Mouse (Mus musculus): ENCODE results near the gene Odf2l. TPM values are rescaled to one million over a fixed set of nuclear protein-coding genes. Genes with fewer than 3 reads are reported as not detected.

Odf2l gene
- polyA plus RNA-seq, 1 experiment, result 3.3 TPM

DNA sequence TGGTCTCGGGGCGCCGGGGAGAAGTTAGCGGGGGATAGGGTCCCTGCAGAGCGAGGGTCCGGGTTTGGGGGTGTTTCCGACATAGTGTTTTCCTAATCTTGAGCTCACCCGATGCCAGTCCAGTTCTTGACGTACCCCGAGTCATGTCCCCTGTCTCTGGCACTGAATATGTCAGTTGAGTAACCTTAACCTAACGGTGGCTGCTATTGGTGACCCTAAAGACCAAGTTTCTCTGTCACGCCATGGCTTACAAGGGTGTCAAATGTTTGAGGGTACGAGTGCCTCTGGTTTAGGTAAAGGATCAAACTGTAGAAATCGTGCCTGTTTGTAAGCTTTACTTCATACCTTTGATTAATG, 592 bp downstream of the Odf2l start:
- H3K79me3 ChIP-seq (ENCODE audit: low read depth), result peaks cover 6% of the 10 kb centered on the region
- H3K27me3 ChIP-seq (ENCODE audit: control insufficient read depth, insufficient read depth, insufficient read length), result no peaks in the 10 kb centered on the region
- H3K36me3 ChIP-seq (ENCODE audit: control insufficient read depth, insufficient read depth), result no peaks in the 10 kb centered on the region
- TF ChIP-seq MYOG (IDR thresholded peaks at IDR 0.05; ENCODE audit: control insufficient read depth, extremely low read depth, insufficient read length), result no peak
- TF ChIP-seq FOSL1 (IDR thresholded peaks at IDR 0.05; ENCODE audit: insufficient read depth, low read length, poor library complexity, severe bottlenecking), result no peak
- TF ChIP-seq CTCF (IDR thresholded peaks at IDR 0.05; ENCODE audit: control insufficient read depth, insufficient read depth, insufficient read length), result no peak
- TF ChIP-seq MAX (IDR thresholded peaks at IDR 0.05), result no peak
- TF ChIP-seq MYOD1 (IDR thresholded peaks at IDR 0.05; ENCODE audit: control insufficient read depth, insufficient read length, low read depth), result no peak
- TF ChIP-seq CEBPB (IDR thresholded peaks at IDR 0.05; ENCODE audit: low read depth), result no peak
- TF ChIP-seq USF1 (IDR thresholded peaks at IDR 0.05; ENCODE audit: low read depth), result no peak
- H3K79me2 ChIP-seq (ENCODE audit: control insufficient read depth, insufficient read depth), result peaks cover 19% of the 10 kb centered on the region
- H3ac ChIP-seq (ENCODE audit: control insufficient read depth, insufficient read length, low read depth), result peak overlapping the region; percentile 82
- H3K4me3 ChIP-seq (ENCODE audit: insufficient read depth, poor library complexity, severe bottlenecking), result peak overlapping the region; percentile 63

DNA sequence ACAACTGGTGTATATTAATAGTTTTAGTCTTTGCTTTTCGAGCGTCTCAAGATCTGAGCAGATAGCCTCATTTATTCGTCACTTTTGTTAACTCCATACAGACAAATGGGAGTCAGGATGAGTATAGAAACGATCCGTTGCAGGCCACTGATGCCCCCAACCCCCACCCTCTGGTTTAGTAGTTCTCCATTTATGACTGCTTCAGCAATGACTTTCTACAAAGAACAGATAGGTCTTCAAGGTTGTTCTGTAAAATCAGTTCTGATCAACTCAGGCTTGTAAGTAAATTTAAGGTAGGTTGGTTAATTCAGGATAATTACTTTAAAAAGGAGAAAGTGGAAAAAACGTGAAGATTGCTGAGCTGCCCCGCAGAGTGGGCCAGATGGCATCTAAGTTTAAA, 1.0 kb downstream of the Odf2l start:
- Histone ChIP-seq H3ac (ENCODE audit: control insufficient read depth, insufficient read length, low read depth) (no peak overlapping the region), H3K79me3 (ENCODE audit: low read depth) (peaks cover 6% of the 10 kb centered on the region), H3K27me3 (ENCODE audit: control insufficient read depth, insufficient read depth, insufficient read length) (no peaks in the 10 kb centered on the region), H3K36me3 (ENCODE audit: control insufficient read depth, insufficient read depth) (no peaks in the 10 kb centered on the region), H3K4me3 (ENCODE audit: insufficient read depth, poor library complexity, severe bottlenecking) (peak overlapping the region; percentile 63), H3K79me2 (ENCODE audit: control insufficient read depth, insufficient read depth) (peaks cover 19% of the 10 kb centered on the region)
- no peak for TF ChIP-seq USF1 (IDR thresholded peaks at IDR 0.05; ENCODE audit: low read depth)
- no peak for TF ChIP-seq MAX (IDR thresholded peaks at IDR 0.05)

DNA sequence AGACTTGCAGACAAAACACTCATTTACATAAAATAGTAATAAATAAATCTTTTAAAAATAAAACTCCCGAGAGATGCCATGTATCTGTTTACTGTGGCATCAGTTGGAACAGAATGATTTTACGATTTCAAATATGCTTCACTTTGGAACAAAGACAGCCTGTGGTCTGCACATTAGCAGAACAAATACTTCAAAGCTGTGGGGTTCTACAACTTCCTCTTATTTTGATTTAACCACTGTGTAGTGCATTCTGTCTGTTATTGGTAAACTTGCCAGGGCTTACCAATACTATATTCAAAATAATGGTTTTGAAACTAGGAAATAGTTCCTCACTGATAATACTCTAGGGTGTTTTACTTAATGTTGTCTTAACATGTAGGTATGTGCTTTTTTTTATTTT, 8.2 kb downstream of the Odf2l start:
- TF ChIP-seq CTCF (IDR thresholded peaks at IDR 0.05; ENCODE audit: control insufficient read depth, insufficient read depth, insufficient read length), result no peak
- no peak for TF ChIP-seq FOSL1 (IDR thresholded peaks at IDR 0.05; ENCODE audit: insufficient read depth, low read length, poor library complexity, severe bottlenecking)
- TF ChIP-seq MYOD1 (IDR thresholded peaks at IDR 0.05; ENCODE audit: control insufficient read depth, insufficient read length, low read depth), result no peak
- no peak for TF ChIP-seq MAX (IDR thresholded peaks at IDR 0.05)
- no peak for TF ChIP-seq USF1 (IDR thresholded peaks at IDR 0.05; ENCODE audit: low read depth)
- no peak for TF ChIP-seq MYOG (IDR thresholded peaks at IDR 0.05; ENCODE audit: control insufficient read depth, extremely low read depth, insufficient read length)
- no peak for TF ChIP-seq CEBPB (IDR thresholded peaks at IDR 0.05; ENCODE audit: low read depth)
- H3K79me3 ChIP-seq (ENCODE audit: low read depth), result peaks cover 2% of the 10 kb centered on the region
- no peaks in the 10 kb centered on the region for H3K27me3 ChIP-seq (ENCODE audit: control insufficient read depth, insufficient read depth, insufficient read length)
- H3K79me2 ChIP-seq (ENCODE audit: control insufficient read depth, insufficient read depth), result no peaks in the 10 kb centered on the region
- peaks cover 45% of the 10 kb centered on the region for H3K36me3 ChIP-seq (ENCODE audit: control insufficient read depth, insufficient read depth)
- H3ac ChIP-seq (ENCODE audit: control insufficient read depth, insufficient read length, low read depth), result no peak overlapping the region
- H3K4me3 ChIP-seq (ENCODE audit: insufficient read depth, poor library complexity, severe bottlenecking), result no peak overlapping the region

DNA sequence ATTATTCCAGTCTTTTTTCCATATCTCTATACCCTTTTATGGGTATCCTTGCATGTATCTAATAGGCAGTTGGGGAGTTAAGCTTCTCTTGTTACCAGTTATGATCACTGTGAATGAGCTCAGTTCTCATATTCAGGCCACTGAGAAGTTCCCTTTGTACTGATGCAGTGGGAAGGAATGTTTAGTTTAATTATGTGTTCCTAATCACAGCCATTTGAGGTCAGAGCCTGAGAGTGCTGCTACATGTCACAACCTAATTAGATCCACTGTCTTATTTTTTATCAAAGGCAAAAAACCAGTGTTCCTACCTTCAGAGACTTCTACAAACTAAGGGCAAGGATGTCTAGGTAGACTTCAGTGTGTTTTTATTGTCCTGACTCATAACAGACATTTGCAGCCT, 11.0 kb downstream of the Odf2l start:
- Histone ChIP-seq H3K4me3 (ENCODE audit: insufficient read depth, poor library complexity, severe bottlenecking) (no peak overlapping the region), H3K79me3 (ENCODE audit: low read depth) (no peaks in the 10 kb centered on the region), H3K36me3 (ENCODE audit: control insufficient read depth, insufficient read depth) (peaks cover 65% of the 10 kb centered on the region), H3ac (ENCODE audit: control insufficient read depth, insufficient read length, low read depth) (no peak overlapping the region), H3K27me3 (ENCODE audit: control insufficient read depth, insufficient read depth, insufficient read length) (no peaks in the 10 kb centered on the region), H3K79me2 (ENCODE audit: control insufficient read depth, insufficient read depth) (no peaks in the 10 kb centered on the region)
- TF ChIP-seq USF1 (IDR thresholded peaks at IDR 0.05; ENCODE audit: low read depth) (no peak), CTCF (IDR thresholded peaks at IDR 0.05; ENCODE audit: control insufficient read depth, insufficient read depth, insufficient read length) (no peak), MAX (IDR thresholded peaks at IDR 0.05) (no peak), CEBPB (IDR thresholded peaks at IDR 0.05; ENCODE audit: low read depth) (no peak), MYOG (IDR thresholded peaks at IDR 0.05; ENCODE audit: control insufficient read depth, extremely low read depth, insufficient read length) (no peak), FOSL1 (IDR thresholded peaks at IDR 0.05; ENCODE audit: insufficient read depth, low read length, poor library complexity, severe bottlenecking) (no peak), MYOD1 (IDR thresholded peaks at IDR 0.05; ENCODE audit: control insufficient read depth, insufficient read length, low read depth) (no peak)

DNA sequence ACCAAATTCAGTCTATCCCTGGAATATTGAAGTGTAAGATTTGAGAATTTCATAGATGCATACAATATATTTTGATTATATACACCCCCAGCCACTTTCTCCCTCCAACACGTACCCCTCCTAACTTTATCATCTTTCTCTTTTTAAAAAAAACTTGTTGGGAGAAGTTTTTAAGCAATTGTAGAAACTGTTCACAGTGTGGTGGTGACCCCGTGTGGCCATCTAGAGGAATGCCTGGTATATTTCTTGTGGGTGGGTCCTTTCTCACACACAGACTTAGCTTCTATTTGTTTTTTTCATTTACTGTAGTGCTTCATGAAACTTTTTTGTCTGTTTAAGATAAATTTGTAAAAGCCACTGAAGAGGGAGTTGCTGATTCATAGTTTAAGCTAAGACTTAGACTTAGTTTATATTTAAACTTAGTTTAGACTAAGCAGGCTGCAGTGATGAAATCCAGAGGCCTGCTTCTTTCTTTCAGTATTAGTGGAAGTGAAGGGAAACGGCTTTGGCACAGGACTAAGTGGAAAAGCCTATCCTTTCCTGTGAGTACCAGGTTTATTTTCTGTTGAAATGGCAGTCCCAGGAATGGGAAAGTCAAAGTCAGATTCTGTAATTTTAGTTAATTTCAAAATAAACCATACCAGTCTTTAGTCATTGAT, 13.0 kb downstream of the Odf2l start:
- H3K36me3 ChIP-seq (ENCODE audit: control insufficient read depth, insufficient read depth), result peaks cover 61% of the 10 kb centered on the region
- TF ChIP-seq FOSL1 (IDR thresholded peaks at IDR 0.05; ENCODE audit: insufficient read depth, low read length, poor library complexity, severe bottlenecking) (no peak), CTCF (IDR thresholded peaks at IDR 0.05; ENCODE audit: control insufficient read depth, insufficient read depth, insufficient read length) (peak; percentile 34)
- no peak overlapping the region for H3ac ChIP-seq (ENCODE audit: control insufficient read depth, insufficient read length, low read depth)
- no peak overlapping the region for H3K4me3 ChIP-seq (ENCODE audit: insufficient read depth, poor library complexity, severe bottlenecking)
- no peaks in the 10 kb centered on the region for H3K79me2 ChIP-seq (ENCODE audit: control insufficient read depth, insufficient read depth)
- no peaks in the 10 kb centered on the region for H3K79me3 ChIP-seq (ENCODE audit: low read depth)
- no peaks in the 10 kb centered on the region for H3K27me3 ChIP-seq (ENCODE audit: control insufficient read depth, insufficient read depth, insufficient read length)

DNA sequence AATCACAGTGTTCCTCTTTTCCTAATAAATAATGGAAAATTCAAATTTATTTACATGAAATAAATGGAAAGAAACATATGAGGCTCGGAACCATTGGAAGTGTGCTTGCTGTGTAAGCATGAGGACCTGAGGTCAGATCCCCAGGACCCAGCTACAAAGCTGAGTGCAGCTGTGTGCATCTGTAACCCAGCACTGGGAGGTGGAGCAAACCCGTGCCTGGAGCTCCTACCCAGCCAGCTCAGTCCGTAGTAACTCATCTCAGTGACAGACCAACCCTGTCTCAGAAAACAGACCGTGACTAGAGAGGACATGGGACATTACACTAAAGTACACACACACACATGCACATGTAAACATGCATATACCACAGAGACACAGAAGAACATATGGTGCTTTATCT, 21.8 kb downstream of the Odf2l start:
- no peak overlapping the region for H3K4me3 ChIP-seq (ENCODE audit: insufficient read depth, poor library complexity, severe bottlenecking)
- peaks cover 8% of the 10 kb centered on the region for H3K36me3 ChIP-seq (ENCODE audit: control insufficient read depth, insufficient read depth)
- no peak overlapping the region for H3ac ChIP-seq (ENCODE audit: control insufficient read depth, insufficient read length, low read depth)
- no peaks in the 10 kb centered on the region for H3K79me2 ChIP-seq (ENCODE audit: control insufficient read depth, insufficient read depth)
- H3K79me3 ChIP-seq (ENCODE audit: low read depth), result no peaks in the 10 kb centered on the region
- no peaks in the 10 kb centered on the region for H3K27me3 ChIP-seq (ENCODE audit: control insufficient read depth, insufficient read depth, insufficient read length)
- TF ChIP-seq MYOG (IDR thresholded peaks at IDR 0.05; ENCODE audit: control insufficient read depth, extremely low read depth, insufficient read length) (no peak), FOSL1 (IDR thresholded peaks at IDR 0.05; ENCODE audit: insufficient read depth, low read length, poor library complexity, severe bottlenecking) (no peak), MAX (IDR thresholded peaks at IDR 0.05) (no peak), CTCF (IDR thresholded peaks at IDR 0.05; ENCODE audit: control insufficient read depth, insufficient read depth, insufficient read length) (no peak), MYOD1 (IDR thresholded peaks at IDR 0.05; ENCODE audit: control insufficient read depth, insufficient read length, low read depth) (no peak), USF1 (IDR thresholded peaks at IDR 0.05; ENCODE audit: low read depth) (no peak), CEBPB (IDR thresholded peaks at IDR 0.05; ENCODE audit: low read depth) (no peak)
